Mouse (Mus musculus) neural tube, postnatal 0 days (tissue): ENCODE results near the gene Olfr981. TPM values are rescaled to one million over a fixed set of nuclear protein-coding genes. Genes with fewer than 3 reads are reported as not detected.

Source experiments
- polyA plus RNA-seq: library from polyadenylated mRNA; unstranded; fragments of >200 nt; fragmentation: Nextera tagmentation; extraction: Ambion mirVana; gene quantifications from 2 replicates; pipeline ENCODE4 v1.2.1, GENCODE M21; 2015

Gene Olfr981
- 0.05 TPM in 1 of 2 replicates, not detected in the other for polyA plus RNA-seq

GRCm38 (mm10) chr9:40021164-40021563 lies at the start of gene Olfr981:
Gene Olfr981, plus strand, starts transcription at chr9:40021464.

GRCm38 (mm10) chr9:39991813-39992212 lies 29.5 kb upstream of the Olfr981 start, which contains the start of gene Olfr978:
Gene Olfr978, plus strand, starts transcription at chr9:39992113.

GRCm38 (mm10) chr9:40003365-40003764 lies 17.9 kb upstream of the Olfr981 start, which contains the start of gene Olfr979:
Gene Olfr979, minus strand, starts transcription at chr9:40003465.

GRCm38 (mm10) chr9:40009482-40009881 lies 11.8 kb upstream of the Olfr981 start, which contains the start of gene Olfr980:
Gene Olfr980, minus strand, starts transcription at chr9:40009582.

DNA sequence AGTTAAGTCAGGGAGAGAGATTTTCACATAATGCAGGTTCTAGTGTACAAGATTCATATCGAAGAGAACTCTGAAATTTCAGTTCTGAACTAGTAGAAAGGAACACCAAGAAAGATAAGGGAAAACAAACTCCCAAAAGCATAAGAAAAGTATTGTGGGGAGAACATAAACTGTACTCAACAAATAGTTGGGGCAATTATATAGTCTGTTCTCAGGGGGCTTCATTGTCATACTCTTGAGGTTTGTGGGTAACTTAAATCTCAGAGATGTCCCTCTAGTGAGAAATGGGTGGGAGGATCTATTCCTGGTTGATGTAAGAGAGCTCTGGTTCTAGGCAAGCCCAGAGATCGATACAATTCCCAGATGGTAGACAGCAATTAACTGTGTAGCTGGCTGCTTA lies 52.3 kb downstream of the Olfr981 start, which contains the start of gene Olfr982:
TSS of gene Olfr982 (plus strand) at position 301 of the 400 bp plus-strand sequence.

Other genes starting within 250 kb of the Olfr981 start
- gene Olfr968, start 238.2 kb upstream of the Olfr981 start, polyA plus RNA-seq = not detected in 2 replicates
- gene Olfr969, start 230.5 kb upstream of the Olfr981 start, polyA plus RNA-seq = not detected in 2 replicates
- gene Olfr970, start 212.6 kb upstream of the Olfr981 start, polyA plus RNA-seq = not detected in 2 replicates
- gene Olfr971, start 184.6 kb upstream of the Olfr981 start, polyA plus RNA-seq = not detected in 2 replicates
- not detected in 2 replicates for gene Olfr972, start 155.0 kb upstream of the Olfr981 start, polyA plus RNA-seq
- gene Olfr229, start 114.1 kb upstream of the Olfr981 start, polyA plus RNA-seq = not detected in 2 replicates
- gene Olfr974, start 84.0 kb upstream of the Olfr981 start, polyA plus RNA-seq = not detected in 2 replicates
- not detected in 2 replicates for gene Olfr975, start 69.4 kb upstream of the Olfr981 start, polyA plus RNA-seq
- not detected in 2 replicates for gene Olfr976, start 60.3 kb upstream of the Olfr981 start, polyA plus RNA-seq
- not detected in 2 replicates for gene Olfr978, start 29.4 kb upstream of the Olfr981 start, polyA plus RNA-seq
- not detected in 2 replicates for gene Olfr979, start 18.0 kb upstream of the Olfr981 start, polyA plus RNA-seq
- gene Olfr980, start 11.9 kb upstream of the Olfr981 start, polyA plus RNA-seq = not detected in 2 replicates
- not detected in 2 replicates for gene Olfr982, start 52.4 kb downstream of the Olfr981 start, polyA plus RNA-seq
- gene Olfr983, start 72.1 kb downstream of the Olfr981 start, polyA plus RNA-seq = not detected in 2 replicates
- not detected in 2 replicates for gene Olfr984, start 92.7 kb downstream of the Olfr981 start, polyA plus RNA-seq
- not detected in 2 replicates for gene Olfr985, start 108.7 kb downstream of the Olfr981 start, polyA plus RNA-seq
- gene Tmem225, start 126.7 kb downstream of the Olfr981 start, polyA plus RNA-seq = not detected in 2 replicates
- not detected in 2 replicates for gene Olfr986, start 159.5 kb downstream of the Olfr981 start, polyA plus RNA-seq
- gene Zfp202, start 170.9 kb downstream of the Olfr981 start, polyA plus RNA-seq = 6.6 and 7.0 TPM in 2 replicates
- 89.1 and 105 TPM in 2 replicates for gene Scn3b, start 247.8 kb downstream of the Olfr981 start, polyA plus RNA-seq